Mouse (Mus musculus) skeletal muscle tissue, postnatal 0 days (tissue): ENCODE results near the gene A830018L16Rik. TPM values are rescaled to one million over a fixed set of nuclear protein-coding genes. Genes with fewer than 3 reads are reported as not detected.

ENCODE experiments used
- polyA plus RNA-seq: library from polyadenylated mRNA; unstranded; fragments of >200 nt; fragmentation: Nextera tagmentation; extraction: Ambion mirVana; gene quantifications from 2 replicates; pipeline ENCODE4 v1.2.1, GENCODE M21; 2015

The A830018L16Rik gene
- 0.32 TPM in 1 of 2 replicates, not detected in the other for polyA plus RNA-seq

GRCm38 (mm10) chr1:11413894-11414556 lies at the start of gene A830018L16Rik:
TSS of gene A830018L16Rik (plus strand) at chr1:11414105.

